Mouse (Mus musculus) olfactory bulb, adult 2 months (tissue): ENCODE measurements around the gene Plekhg3.

Source experiments
- CTCF ChIP-seq: fragments of 200-500 bp; IDR thresholded peaks from 2 replicates; pipeline ENCODE4 v1.5.1; 2012; ENCODE audit warnings: low read depth, mild to moderate bottlenecking, low read length, moderate library complexity; ENCODE audit not compliant: insufficient read depth
- POLR2A ChIP-seq: fragments of 200-500 bp; IDR thresholded peaks from 2 replicates; pipeline ENCODE4 v1.6.1; 2012; ENCODE audit warnings: mild to moderate bottlenecking, low read depth, low read length, moderate library complexity; ENCODE audit not compliant: insufficient read depth

DNA sequence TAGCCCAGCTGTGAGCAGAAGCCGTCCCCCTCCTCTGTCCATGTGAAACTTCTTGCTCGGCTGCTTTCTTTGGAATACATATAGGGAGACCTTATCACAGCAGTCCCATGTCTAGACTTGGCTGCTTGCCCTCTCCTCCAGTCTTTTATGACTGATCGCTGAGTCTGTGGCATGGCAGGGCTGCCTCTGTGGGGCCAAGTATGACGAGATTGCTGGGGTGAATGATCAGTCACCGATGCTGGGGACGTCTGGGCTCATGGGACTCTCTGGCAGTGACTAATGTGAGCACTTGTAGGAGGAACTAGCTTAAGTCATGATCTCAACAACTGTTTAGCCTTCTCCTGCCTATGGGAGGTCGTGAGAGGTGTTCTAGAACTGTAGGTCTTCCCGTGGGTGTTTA is 21.6 kb downstream of the Plekhg3 start:
- TF ChIP-seq CTCF, result no peak
- no peak for TF ChIP-seq POLR2A
